Mouse (Mus musculus) megakaryocyte, adult 5-6 weeks (primary cell): Measurements from ENCODE around the gene Ptges. TPM values are rescaled to one million over a fixed set of nuclear protein-coding genes. Genes with fewer than 3 reads are reported as not detected.
A peak's percentile ranks its signal among the peaks of the same experiment; 100 is the strongest.
"Not testable (repeated sequence)": the region's sequence is repeated elsewhere in the genome, so short reads cannot be mapped to it uniquely, and the experiment has no call there.

ENCODE experiments used
- ATAC-seq: 2 replicates; pipeline ENCODE4 v1.8.0; 2016; ENCODE audit warnings: mild to moderate bottlenecking, inconsistent platforms; ENCODE audit not compliant: poor library complexity, severe bottlenecking
- total RNA-seq, 2 experiments: library from RNA; stranded (forward) in 1 of 2; stranded (reverse) in 1 of 2; fragments of 153-499, 151-499 nt in 1 of 2; fragments of 221-1000, 200-1000 nt in 1 of 2; gene quantifications; 2 replicates each; pipeline versions ENCODE4 v1.2.3 to v1.2.4; 2015 to 2017

Gene Ptges
- 0.67 and 2.6 TPM in 2 replicates for total RNA-seq (2015)
- 0.77 and 3.9 TPM in 2 replicates for total RNA-seq (2017)

DNA sequence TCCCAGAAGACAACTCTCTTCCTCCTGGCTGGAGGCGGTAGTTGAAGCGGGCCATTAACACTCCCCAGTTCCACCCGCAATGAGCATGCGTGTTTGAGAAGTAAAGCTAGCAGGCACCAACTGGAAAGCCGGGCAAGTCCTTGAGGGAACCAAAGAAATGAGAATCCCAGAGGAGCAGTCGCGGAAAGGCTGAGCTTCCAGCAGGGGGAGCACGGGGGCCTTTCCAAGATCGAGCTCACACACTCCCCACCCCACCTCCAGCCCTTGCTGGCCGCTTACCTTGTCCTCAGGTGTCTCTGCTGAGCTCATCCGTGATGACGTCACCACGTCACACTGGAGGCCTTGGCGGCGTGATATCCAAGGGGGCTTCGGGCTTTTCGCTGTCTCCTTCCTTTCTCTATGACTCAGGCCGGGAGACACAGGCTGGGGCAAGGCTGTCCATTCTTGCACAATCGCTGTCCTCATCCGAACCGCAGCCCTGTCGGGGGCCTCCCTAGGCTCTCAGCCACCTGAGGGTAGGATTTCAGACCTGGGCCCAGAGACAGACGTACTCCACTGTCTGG, at the start of gene Ptges:
Gene Ptges (minus strand): TSS at position 381 of the 563 bp plus-strand sequence.
- ATAC-seq = peak; percentile 49

DNA sequence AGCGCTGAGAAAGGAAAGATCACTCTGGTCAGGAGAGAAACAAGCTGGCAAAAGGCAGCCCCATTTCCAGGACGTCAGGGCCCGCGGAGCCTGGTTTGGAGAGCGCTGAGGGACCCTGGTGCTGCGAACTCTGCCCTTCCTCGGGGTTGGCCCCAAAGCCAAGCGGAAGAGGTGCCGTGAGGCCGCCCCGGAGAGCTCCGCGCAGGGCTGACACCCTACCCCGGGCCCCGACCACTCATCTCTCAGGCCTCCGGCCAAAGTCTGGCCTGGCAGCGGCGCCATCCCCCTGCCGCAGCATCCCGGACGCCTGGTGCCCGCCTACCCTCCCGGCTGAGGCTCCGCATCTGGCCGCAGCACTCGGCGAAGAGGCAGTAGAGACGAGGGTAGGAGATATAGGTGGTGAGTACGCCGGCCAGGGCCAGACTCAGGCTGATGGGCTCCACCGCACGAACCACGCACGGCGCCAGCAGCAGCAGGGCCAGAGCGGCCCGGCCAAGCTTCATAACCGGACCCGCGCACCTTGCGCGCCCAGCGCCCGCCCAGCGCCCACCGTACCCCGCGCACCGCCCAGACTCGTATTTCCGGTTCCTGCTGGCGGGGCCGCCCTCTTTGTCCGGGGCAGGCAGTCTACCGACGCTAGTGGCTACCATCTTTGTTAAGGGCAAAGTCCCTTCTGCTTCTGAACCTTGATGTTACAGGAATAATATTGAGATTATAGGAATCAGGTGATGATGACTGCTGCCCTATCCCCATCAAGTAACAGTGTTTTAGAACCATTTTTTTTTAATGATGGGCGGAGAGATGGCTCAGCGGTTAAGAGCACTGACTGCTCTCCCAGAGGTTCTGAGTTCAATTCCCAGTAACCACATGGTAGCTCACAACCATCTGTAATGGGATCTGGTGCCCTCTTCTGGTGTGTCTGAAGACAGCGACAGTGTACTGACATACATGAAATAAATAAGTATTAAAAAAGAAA, 38.0 kb upstream of the Ptges start, which contains the start of gene Tor1a:
Gene Tor1a (minus strand): TSS at position 582 of the 976 bp plus-strand sequence.
- ATAC-seq = peak; percentile 84

DNA sequence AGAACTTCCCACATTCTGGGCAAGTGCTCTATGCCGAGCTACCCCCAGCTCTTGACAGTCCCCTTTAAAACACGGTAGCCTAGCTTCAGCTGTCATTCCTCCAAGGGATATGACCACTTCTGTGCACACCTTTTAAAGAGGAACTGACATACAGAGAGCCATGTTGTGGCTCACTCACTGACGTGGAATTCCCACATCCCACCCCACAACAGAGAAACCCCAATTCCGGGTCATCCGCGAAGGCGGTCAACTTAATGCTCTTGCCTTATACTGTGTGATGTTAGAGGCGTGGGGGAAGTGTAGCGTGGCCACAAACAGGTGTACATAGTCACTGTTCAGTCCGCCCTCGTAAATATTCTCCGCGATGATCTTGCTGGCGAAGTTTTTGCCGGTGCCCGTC, 37.2 kb upstream of the Ptges start:
- peak; percentile 28 for ATAC-seq

DNA sequence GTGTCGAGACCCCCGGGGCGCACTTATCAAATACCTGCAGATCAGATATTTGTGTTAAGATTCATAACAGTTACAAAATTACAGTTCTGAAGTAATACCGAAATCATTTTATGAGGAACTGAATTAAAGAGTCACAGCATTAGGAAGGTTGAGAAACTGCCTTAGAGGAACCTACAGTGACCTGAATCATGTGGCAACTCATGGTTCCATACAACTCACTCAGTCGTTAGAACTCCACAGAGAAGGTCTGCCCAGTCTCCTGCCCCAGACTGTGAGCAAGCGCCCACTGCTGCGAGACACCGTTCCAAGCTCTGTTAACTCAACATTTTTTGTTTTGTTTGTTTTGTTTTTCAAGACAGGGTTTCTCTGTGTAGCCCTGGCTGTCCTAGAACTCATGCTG, 36.0 kb upstream of the Ptges start:
- peak; percentile 77 for ATAC-seq

DNA sequence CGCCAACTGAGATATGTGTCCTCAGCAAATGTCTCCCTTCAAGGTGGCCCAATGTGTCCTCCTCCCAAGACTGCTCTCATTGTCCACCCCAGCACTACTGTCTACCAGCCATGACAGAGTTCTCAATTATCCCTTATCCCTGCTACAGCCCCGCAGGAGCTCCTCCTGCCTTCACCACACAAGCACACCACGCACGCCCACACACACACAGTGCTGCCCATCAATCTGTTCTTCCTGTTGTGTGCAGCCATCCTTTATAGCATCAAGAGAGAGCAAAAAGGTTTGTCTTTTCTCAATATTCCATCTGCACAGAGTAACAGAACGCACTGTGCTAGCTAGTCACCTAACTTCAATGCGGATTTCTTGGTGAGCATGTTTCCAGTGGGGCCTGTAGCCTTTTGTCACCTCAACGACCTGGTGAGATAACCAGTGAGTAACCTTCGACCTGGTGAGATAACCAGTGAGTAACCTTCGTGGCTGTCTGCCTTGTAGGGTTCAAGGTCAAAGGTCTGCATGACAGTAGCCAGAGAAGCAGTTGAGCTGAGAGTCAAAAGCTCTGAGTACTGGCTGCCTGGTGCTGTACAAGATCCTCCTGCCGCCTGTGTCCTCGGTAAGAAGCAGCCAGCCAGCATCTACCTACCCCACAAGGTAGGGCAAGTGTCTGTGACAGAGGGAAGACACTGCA, 33.0 kb upstream of the Ptges start:
- no peak for ATAC-seq

DNA sequence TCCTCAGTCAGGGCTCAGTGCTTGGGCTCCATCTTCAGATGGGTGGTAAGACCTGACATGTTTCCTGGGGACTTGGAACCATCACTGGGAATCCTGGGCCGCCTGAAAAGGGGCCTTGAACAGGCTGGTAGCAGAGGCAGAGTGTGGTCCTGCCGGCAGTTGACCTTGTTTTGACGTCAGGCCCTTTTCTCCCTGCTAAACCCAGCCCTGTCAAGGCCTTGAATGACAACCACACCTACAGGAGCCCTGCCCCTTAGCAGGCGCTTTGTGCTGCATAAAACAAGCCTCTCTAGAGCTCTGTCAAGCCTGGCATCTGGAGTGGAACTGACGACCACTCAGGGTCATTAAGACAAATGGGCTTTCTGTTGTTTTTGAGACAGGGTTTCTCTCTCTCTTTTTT, 30.2 kb upstream of the Ptges start:
- no peak for ATAC-seq

DNA sequence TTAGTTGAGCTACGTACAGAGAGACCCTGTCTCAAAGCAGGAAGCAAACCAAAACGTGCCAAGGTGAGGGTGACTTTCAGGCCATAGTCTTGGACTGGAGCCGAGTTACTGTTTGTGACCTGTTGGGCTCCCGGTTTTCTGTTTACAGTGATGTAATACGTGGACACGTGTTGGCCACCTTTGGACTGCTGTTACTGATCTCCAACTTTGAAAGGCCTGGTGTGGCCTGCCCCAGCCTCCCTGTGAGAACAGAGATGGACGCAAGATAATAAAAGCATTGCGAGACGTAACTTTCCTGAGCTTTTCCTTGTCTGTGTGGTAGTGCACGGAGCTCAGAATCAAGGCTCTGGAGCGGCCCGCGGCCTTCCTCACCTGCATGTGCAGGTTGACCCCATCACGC, 29.1 kb upstream of the Ptges start:
- no peak for ATAC-seq

DNA sequence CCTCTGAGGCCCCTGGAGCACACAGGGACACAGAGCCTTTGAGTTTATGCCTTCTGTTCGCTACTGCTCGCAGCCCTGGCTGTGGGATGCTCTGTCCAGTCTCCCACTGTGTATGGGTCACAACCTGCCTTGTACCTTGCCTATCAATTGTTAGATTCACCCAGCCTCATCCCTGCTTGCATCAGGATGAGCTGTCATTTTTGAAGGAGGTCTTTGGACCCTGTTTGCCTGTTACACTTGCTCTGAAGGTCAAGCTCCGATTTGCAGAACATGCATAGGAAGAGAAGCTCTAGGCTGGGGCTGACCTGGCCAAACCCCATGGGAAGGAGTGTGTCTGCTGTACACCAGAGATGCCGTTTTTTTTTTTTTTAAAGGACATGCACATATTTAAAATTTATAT, 27.8 kb upstream of the Ptges start:
- ATAC-seq = no peak

DNA sequence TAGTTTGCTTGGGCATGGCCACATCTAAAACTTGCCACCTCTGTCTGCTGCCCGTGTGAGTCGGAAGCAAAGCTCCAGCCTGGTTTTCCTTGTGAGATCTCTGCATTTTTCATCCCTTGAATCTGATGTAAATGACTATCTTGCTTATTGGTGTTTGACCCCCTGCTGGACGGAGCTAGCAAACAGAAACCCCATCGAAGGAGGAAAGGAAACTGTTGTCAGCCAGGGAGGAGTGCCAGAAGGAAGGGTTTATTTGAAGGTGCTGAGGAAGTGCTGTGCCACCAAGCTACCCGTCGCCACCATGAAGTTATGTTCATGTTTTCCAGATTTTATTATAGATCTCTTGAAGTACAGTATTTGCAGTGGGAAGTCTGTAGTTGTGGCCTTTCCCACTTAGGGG, 25.1 kb upstream of the Ptges start:
- peak; percentile 38; the same call in 1 of the 2 replicates for ATAC-seq

DNA sequence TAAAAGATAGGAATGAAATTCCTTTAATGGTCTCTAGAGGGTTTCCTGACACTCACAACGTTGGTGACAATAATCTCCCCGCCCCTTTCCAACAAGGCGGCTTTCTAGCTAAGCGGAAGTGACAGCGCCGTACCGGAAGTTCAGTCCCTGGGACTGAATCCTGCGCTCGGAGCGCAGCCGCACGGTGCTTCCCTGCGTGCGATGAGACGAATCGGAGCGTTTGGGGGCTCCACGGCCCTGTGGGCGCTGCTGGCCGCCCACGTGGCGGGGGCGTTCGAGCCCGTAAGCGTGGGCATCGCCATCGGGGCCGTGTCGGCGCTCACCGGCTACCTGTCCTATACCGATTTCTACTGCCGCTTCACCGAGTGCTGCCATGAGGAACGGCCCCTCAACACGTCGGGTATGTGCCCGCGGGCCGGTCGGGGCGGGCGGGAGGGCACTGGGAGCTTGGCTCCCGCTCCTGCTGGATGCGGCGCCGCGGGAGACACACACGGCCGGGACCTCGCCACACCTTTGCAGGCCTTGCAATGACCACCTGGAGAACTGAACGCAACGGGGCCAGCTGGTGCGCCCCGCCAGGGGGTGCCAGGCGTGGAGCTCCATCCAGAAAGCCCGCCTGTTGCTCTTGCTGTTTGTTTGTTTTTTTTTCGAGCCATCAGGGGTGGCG, 23.3 kb upstream of the Ptges start, which contains the start of gene Tor1b:
Gene Tor1b (plus strand): TSS at position 136 of the 667 bp plus-strand sequence.
- ATAC-seq = peak; percentile 94

DNA sequence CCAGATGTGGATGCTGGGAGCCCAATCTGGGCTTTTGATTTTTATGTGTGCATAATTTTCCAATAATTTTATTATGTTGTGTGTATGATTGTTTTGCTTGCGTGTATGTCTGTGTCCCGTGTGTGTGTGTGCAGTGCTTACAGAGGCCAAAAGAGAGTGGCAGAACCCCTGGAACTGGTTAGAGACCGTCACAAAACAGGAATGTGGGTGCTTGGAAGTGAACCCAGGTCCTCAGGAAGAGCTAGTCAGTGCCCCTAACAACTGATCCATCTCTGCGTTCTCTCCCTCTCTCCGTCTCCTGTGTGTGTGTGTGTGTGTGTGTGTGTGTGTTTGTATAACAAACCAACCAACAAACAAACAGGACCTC, 22.8 kb upstream of the Ptges start:
- ATAC-seq = no peak

DNA sequence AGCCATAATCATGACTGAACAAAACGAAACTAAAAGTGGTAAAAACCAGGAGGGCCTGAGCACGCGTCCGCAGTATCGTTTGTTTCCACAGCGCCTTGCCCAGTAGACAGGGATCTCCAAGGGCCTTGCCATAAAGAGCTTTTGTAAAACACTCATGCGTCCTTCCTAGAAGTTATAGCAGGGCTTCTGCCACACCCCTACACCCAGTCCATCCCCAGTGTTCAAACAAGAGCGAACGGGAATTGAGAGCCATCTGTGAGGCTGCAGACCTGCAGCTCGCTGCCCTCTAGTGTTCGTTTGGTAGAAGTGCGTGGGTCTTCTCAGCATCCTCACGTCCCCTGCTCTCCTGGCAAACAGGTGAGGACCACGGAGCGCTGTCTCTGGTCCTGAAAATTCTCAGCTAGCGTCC, 12.9 kb upstream of the Ptges start:
- ATAC-seq = peak; percentile 100

DNA sequence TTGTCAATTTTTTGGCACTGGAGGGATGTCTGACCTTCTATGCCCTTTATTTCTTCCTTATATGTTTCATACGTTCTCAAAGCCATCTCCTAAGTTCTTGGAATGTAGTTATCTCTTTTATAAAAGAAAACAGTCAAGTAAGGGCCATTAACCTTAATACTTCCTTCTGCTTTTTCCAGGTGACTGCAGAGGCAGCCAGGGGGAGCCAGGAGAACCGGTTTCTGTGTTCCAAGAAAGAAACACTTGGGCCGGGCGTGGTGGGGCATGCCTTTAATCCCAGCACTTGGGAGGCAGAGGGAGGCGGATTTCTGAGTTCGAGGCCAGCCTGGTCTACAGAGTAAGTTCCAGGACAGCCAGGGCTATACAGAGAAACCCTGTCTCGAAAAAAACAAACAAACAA, 12.5 kb upstream of the Ptges start:
- ATAC-seq = not testable (repeated sequence)

DNA sequence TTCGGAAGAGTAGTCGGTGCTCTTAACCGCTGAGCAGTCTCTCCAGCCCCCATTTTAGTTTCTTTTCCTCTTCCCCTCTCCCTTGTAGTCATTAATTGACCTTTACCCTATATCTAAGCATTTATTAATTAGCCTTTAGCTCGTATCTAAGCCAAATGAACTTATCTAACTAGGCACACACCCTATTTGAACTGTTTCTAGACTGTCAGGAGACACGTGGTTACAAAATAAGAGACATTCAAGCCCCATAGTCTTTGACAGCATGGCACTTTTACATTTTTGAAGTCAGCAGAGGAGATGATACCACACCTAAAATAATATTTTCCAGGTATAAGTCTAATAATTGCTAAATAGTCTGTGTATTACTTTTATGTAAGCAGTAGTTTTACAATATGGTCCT, 11.9 kb upstream of the Ptges start:
- no peak for ATAC-seq

DNA sequence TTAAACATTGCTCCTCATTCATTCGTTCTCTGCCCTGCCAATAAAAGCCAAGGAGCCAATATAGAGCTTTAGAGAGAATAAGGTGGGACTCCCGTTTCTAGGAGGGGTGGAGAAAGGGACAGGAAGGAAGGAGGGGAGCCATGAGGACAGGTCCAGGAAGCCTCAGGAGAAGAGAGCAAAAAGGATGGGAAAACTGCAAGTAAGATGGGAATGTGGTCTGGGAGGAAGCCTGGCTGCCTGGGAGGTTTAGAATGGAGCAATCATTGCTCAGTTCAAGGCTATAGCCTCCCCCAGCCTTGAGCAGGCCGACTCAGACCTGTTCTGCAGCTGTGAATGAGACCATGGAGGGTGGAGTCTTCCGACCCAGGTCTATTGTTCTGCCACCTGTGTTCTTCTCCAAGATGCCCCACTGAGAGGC, 8.9 kb upstream of the Ptges start:
- no peak for ATAC-seq

DNA sequence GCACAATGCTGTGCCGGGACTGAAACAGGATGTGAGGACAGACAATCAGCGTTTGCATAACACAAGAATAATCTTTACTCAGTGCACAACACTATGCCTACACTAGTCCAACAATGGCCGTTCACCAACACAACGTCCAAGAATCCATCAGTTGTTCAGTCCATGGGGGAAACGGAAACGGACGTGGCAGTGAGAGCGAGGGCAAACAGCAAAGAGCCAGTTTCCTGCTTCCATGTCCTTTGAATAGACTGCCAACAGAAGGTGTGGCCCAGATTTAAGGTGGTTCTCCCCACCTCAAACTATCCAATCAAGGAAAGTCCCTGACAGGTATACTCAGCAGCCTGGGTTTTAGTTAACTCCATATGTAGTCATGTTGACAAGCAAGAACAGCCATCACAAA, 8.1 kb upstream of the Ptges start:
- ATAC-seq = no peak

DNA sequence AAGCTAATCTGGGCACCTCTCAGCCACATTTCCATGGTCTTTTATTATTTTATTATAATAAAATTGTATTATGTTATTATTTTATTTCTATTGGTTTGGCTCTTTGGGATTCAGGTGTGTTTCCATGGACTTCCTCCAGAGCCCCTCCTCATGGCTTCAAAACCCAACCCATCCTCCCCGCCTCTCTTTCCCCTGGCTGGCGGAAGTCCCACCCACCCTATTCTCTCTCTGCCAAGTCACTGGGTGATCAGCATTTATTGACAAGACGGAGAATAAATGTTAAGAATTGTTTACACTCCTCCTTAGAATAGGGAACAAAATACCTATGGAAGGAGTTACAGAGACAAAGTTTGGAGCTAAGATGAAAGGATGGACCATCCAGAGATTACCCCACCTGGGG, 7.1 kb upstream of the Ptges start:
- no peak for ATAC-seq

DNA sequence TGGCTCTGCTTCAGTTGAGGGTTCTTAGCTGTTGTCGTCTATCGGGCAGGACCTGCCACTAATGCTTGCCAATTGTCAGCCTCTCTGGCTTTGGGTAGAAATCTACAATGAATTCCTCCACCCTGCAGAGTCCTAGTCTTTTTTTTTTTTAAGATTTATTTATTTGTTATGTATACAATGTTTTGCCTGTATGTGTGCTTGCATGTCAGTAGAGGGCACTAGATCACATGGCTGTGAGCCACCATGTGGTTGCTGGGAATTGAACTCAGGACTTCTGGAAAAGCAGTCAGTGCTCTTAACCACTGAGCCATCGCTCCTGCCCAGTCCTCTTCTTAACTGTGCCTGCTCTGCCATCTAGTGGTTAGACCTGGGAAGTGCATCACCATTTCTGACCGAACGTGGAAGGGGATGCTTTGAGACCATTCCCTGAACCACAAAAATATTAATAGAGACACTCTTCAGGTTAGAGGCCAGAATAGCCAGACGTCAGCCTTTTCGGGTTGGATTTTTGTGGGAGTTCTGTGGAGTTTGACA, 4.3 kb upstream of the Ptges start:
- peak; percentile 76 for ATAC-seq

DNA sequence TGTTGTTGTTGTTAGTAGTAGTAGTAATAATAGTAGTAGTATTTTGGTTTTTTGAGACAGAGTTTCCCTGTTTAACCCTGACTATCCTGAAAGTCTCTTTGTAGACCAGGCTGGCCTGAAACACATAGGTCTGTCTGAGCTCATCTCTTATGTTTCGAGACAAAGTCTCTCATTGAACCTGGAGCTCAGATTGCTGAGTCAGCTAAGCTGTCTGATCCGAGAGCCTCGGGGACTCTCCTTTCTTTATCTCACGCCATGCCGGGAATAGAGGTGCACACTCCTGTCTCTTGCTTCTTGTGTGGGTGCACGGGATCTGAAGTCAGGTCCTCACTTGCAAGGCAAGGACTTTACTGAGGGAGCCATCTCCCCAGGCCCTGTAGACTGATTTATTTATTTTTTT, 3.4 kb upstream of the Ptges start:
- no peak for ATAC-seq

DNA sequence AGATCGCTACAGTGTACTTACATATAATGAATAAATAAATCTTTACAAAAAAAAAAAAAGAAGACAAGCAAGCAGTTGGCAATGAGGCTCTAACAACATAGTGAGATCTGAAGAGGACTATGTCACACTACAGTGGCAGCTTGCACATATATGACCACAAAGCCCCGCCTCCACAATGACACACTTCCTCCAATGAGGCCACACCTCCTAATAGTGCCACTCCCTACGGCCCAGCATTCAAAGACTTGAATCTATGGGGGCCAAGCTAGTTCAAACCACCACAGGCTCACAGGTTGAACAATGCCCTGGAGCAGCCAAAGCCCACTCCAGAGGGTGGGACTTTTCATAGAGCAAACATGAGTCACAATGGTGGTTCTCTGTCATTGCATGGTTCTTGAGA, 2.3 kb upstream of the Ptges start:
- no peak for ATAC-seq

DNA sequence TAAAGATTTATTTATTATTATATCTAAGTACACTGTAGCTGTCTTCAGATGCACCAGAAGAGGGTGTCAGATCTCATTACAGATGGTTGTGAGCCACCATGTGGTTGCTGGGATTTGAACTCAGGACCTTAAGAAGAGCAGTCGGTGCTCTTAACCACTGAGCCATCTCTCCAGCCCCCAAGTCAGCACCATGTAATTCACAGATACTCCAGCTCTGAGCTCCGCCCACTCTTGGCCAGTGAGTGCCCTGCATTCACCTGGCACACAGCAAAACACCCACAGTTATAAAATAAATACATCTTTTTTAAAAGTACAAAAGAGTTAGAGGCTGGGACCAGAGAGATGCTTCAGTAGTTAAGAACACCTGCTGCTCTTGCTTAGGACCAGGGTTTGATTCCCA, 1.2 kb upstream of the Ptges start:
- not testable (repeated sequence) for ATAC-seq
